Mouse (Mus musculus): ENCODE measurements around the gene Gabra4. TPM values are rescaled to one million over a fixed set of nuclear protein-coding genes. Genes with fewer than 3 reads are reported as not detected.
"Not testable (repeated sequence)": the region's sequence is repeated elsewhere in the genome, so short reads cannot be mapped to it uniquely, and the experiment has no call there.

Gene Gabra4
- polyA plus RNA-seq, 1 experiment from 2014 or later, result 7.6 TPM

GRCm38 (mm10) chr5:71616734-71617133 is 41.4 kb downstream of the Gabra4 start:
- H3K27me3 ChIP-seq (replicated peaks), result no peaks in the 10 kb centered on the region
- WGBS, result 46% methylated on average over 4 of the region's 4 CpGs
- H3K27ac ChIP-seq (replicated peaks), result no peak overlapping the region
- no peak overlapping the region for H3K4me3 ChIP-seq
- no peak for ATAC-seq (ENCODE audit: extremely low read depth, insufficient number of reproducible peaks, low FRiP score, low TSS enrichment)
- 0 out of 2 replicates have a peak, but pooled peaks cover 3% of the 10 kb centered on the region for H3K4me1 ChIP-seq
- H3K9ac ChIP-seq, result no peak overlapping the region
- H3K36me3 ChIP-seq, result no peaks in the 10 kb centered on the region
- H3K9me3 ChIP-seq, result no peaks in the 10 kb centered on the region
- H3K4me2 ChIP-seq, result no peak overlapping the region

GRCm38 (mm10) chr5:71614311-71614710 is 43.8 kb downstream of the Gabra4 start:
- Histone ChIP-seq H3K27me3 (replicated peaks) (no peaks in the 10 kb centered on the region), H3K36me3 (no peaks in the 10 kb centered on the region), H3K4me1 (0 out of 2 replicates have a peak, but pooled peaks cover 3% of the 10 kb centered on the region), H3K9me3 (no peaks in the 10 kb centered on the region), H3K4me3 (no peak overlapping the region), H3K27ac (replicated peaks) (no peak overlapping the region), H3K4me2 (no peak overlapping the region), H3K9ac (no peak overlapping the region)
- WGBS, result 92% methylated on average over 1 of the region's 1 CpGs
- ATAC-seq (ENCODE audit: extremely low read depth, insufficient number of reproducible peaks, low FRiP score, low TSS enrichment), result no peak

- Histone ChIP-seq H3K9me3 (no peaks in the 10 kb centered on the region), H3K27me3 (replicated peaks) (no peaks in the 10 kb centered on the region), H3K4me3 (no peak overlapping the region), H3K9ac (no peak overlapping the region), H3K36me3 (no peaks in the 10 kb centered on the region), H3K27ac (replicated peaks) (no peak overlapping the region), H3K4me1 (peaks cover 33% of the 10 kb centered on the region), H3K4me2 (no peak overlapping the region)
- no peak for ATAC-seq (ENCODE audit: extremely low read depth, insufficient number of reproducible peaks, low FRiP score, low TSS enrichment)
- 87% methylated on average over 1 of the region's 1 CpGs for WGBS
Measured at GRCm38 (mm10) chr5:71608735-71609134, 49.4 kb downstream of the Gabra4 start.

DNA sequence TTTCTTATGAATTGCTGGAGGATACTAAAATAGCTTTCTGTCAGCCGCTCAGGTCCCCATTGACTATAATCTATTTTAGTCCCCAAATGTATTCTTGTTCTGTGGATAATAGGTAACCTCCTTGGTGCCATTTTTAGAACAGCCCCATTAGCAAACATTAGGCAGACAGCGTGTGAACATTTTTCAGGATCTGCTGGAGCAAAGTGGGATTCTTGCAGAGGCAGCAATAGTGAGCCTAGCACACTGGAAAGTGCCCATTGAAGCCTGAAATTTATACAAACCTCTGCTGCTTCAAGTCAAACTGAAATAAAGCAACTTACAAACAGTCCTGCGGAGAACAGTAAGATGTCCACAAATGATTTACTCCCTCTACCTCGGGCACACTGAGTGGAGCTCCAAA is 51.2 kb downstream of the Gabra4 start:
- 54% methylated on average over 4 of the region's 4 CpGs for WGBS
- H3K9ac ChIP-seq, result no peak overlapping the region
- no peak for ATAC-seq (ENCODE audit: extremely low read depth, insufficient number of reproducible peaks, low FRiP score, low TSS enrichment)
- H3K27ac ChIP-seq (replicated peaks), result peak overlapping the region; percentile 61; the same call in 1 of the 2 replicates
- peaks cover 30% of the 10 kb centered on the region for H3K4me1 ChIP-seq
- no peak overlapping the region for H3K4me3 ChIP-seq
- no peaks in the 10 kb centered on the region for H3K27me3 ChIP-seq (replicated peaks)
- H3K36me3 ChIP-seq, result no peaks in the 10 kb centered on the region
- no peaks in the 10 kb centered on the region for H3K9me3 ChIP-seq
- peak overlapping the region; percentile 18 for H3K4me2 ChIP-seq

DNA sequence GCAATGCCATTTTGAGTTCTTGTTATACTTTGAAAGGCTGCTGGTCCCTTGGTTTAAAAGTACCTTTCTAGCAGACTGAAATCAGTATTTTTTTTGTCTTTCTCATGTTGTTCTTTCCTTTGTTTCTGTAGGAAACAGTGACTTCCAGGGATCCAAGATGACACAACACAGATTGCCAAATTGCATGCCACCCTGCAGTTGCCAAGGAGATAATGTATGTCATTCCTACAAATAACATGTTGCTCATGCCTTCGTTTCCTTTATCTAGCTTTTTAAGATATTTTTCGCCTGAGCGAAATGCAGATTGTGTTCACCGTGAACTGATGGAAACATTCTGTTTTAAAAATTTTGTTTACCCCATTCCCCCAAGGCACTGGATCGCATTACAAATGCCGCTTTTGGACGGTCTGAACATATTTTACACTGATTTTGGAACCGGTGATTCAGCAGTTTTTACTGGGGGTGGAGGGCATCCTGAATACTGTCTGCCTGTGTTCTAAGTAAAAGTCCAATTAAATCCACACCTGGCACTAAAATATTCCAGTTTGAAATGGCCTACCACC is 53.9 kb downstream of the Gabra4 start:
- H3K9ac ChIP-seq, result no peak overlapping the region
- 45% methylated on average over 8 of the region's 8 CpGs for WGBS
- no peak overlapping the region for H3K4me2 ChIP-seq
- H3K27ac ChIP-seq (replicated peaks), result no peak overlapping the region
- no peaks in the 10 kb centered on the region for H3K27me3 ChIP-seq (replicated peaks)
- H3K4me1 ChIP-seq, result peaks cover 30% of the 10 kb centered on the region
- ATAC-seq (ENCODE audit: extremely low read depth, insufficient number of reproducible peaks, low FRiP score, low TSS enrichment), result no peak
- no peaks in the 10 kb centered on the region for H3K36me3 ChIP-seq
- H3K4me3 ChIP-seq, result no peak overlapping the region
- H3K9me3 ChIP-seq, result no peaks in the 10 kb centered on the region

DNA sequence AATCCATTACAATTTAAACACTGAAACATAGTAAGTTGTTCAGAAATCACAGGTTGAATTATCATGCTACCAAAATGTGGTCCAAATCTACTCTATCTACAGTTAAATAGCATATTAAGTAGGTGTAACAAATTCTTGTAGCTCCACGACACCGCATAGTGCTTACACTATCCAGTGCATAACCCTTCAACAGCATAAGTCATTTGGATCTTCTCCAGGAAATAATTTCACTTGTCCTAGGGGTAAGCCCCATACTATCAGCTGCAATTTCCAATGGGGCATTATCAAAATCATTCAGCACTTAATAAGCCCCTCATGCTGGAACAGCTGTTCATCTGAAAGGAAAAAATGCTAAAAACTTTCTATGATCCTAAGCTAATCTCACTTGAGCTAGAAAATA is 62.8 kb downstream of the Gabra4 start:
- 55% methylated on average over 2 of the region's 2 CpGs for WGBS
- Histone ChIP-seq H3K9me3 (no peaks in the 10 kb centered on the region), H3K27me3 (replicated peaks) (no peaks in the 10 kb centered on the region)

DNA sequence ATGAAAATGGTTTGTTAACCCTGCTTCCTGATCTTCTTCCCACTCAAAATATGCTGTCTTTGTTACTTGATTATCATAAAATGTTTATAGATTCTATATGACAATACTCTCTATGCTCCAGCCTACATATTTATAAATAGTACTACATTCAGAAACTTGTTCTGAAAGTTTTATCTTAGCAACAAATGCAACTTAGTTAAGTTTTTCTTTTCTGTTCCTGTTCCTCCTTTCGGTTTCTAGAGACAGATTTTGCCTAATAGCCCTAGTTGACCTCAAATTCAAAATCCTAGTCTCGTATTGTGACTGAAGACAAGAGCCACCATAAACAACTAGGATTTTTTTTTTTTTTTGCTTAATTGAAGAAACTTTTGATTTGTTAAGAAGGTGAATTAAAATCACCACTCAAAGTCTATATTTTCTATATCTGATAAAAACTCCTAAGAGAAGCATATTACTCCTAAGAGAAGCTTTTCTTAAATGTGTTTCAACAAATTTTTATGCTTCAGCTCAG is 64.3 kb downstream of the Gabra4 start:
- H3K4me3 ChIP-seq, result no peak overlapping the region
- no peak for ATAC-seq (ENCODE audit: extremely low read depth, insufficient number of reproducible peaks, low FRiP score, low TSS enrichment)
- H3K9me3 ChIP-seq, result no peaks in the 10 kb centered on the region
- 80% methylated on average over 2 of the region's 2 CpGs for WGBS
- no peaks in the 10 kb centered on the region for H3K27me3 ChIP-seq (replicated peaks)
- peaks cover 14% of the 10 kb centered on the region for H3K4me1 ChIP-seq
- no peak overlapping the region for H3K9ac ChIP-seq
- H3K4me2 ChIP-seq, result no peak overlapping the region
- H3K36me3 ChIP-seq, result no peaks in the 10 kb centered on the region
- no peak overlapping the region for H3K27ac ChIP-seq (replicated peaks)

More for the DNA sequence above, 62.8 kb downstream of the Gabra4 start:
- H3K4me2 ChIP-seq, result no peak overlapping the region
- H3K9ac ChIP-seq, result no peak overlapping the region
- no peak overlapping the region for H3K4me3 ChIP-seq
- no peak for ATAC-seq (ENCODE audit: extremely low read depth, insufficient number of reproducible peaks, low FRiP score, low TSS enrichment)
- no peak overlapping the region for H3K27ac ChIP-seq (replicated peaks)
- H3K4me1 ChIP-seq, result peaks cover 14% of the 10 kb centered on the region
- H3K36me3 ChIP-seq, result no peaks in the 10 kb centered on the region

- no peaks in the 10 kb centered on the region for H3K4me1 ChIP-seq
- 76% methylated on average over 9 of the region's 9 CpGs for WGBS
- H3K9me3 ChIP-seq, result no peaks in the 10 kb centered on the region
- no peaks in the 10 kb centered on the region for H3K27me3 ChIP-seq (replicated peaks)
- no peak overlapping the region for H3K27ac ChIP-seq (replicated peaks)
- H3K4me3 ChIP-seq, result no peak overlapping the region
- no peak for ATAC-seq (ENCODE audit: extremely low read depth, insufficient number of reproducible peaks, low FRiP score, low TSS enrichment)
- H3K4me2 ChIP-seq, result no peak overlapping the region
- no peak overlapping the region for H3K9ac ChIP-seq
- H3K36me3 ChIP-seq, result no peaks in the 10 kb centered on the region
Measured at GRCm38 (mm10) chr5:71571646-71572237, 86.4 kb downstream of the Gabra4 start.

GRCm38 (mm10) chr5:71548079-71548478 is 110.0 kb downstream of the Gabra4 start, which contains the start of gene Cox7b2:
Gene Cox7b2, minus strand, starts transcription at chr5:71548205.
- WGBS, result 86% methylated on average over 10 of the region's 10 CpGs
- H3K4me1 ChIP-seq, result no peaks in the 10 kb centered on the region
- no peak for ATAC-seq (ENCODE audit: extremely low read depth, insufficient number of reproducible peaks, low FRiP score, low TSS enrichment)
- H3K9ac ChIP-seq, result no peak within 1 kb of the TSS
- no peaks in the 10 kb centered on the region for H3K9me3 ChIP-seq
- H3K36me3 ChIP-seq, result no peaks in the 10 kb centered on the region
- no peak within 1 kb of the TSS for H3K4me3 ChIP-seq
- H3K27ac ChIP-seq (replicated peaks), result no peak within 1 kb of the TSS
- H3K4me2 ChIP-seq, result no peak within 1 kb of the TSS
- no peaks in the 10 kb centered on the region for H3K27me3 ChIP-seq (replicated peaks)

- H3K9me3 ChIP-seq, result no peaks in the 10 kb centered on the region
- H3K36me3 ChIP-seq, result no peaks in the 10 kb centered on the region
- H3K27ac ChIP-seq (replicated peaks), result no peak overlapping the region
- no peaks in the 10 kb centered on the region for H3K27me3 ChIP-seq (replicated peaks)
- H3K4me1 ChIP-seq, result no peaks in the 10 kb centered on the region
- no peak overlapping the region for H3K9ac ChIP-seq
- no peak overlapping the region for H3K4me3 ChIP-seq
- no peak overlapping the region for H3K4me2 ChIP-seq
- no peak for ATAC-seq (ENCODE audit: extremely low read depth, insufficient number of reproducible peaks, low FRiP score, low TSS enrichment)
Measured at GRCm38 (mm10) chr5:71545554-71545953, 112.6 kb downstream of the Gabra4 start.

GRCm38 (mm10) chr5:71525486-71525885 is 132.6 kb downstream of the Gabra4 start:
- not testable (repeated sequence) for H3K9me3 ChIP-seq; ATAC-seq (ENCODE audit: extremely low read depth, insufficient number of reproducible peaks, low FRiP score, low TSS enrichment); H3K9ac ChIP-seq; H3K4me1 ChIP-seq; H3K36me3 ChIP-seq; H3K27ac ChIP-seq (replicated peaks); H3K27me3 ChIP-seq (replicated peaks)
- WGBS, result 56% methylated on average over 10 of the region's 15 CpGs
- Histone ChIP-seq H3K4me3 (peak overlapping the region; percentile 16; the same call in 1 of the 2 replicates), H3K4me2 (0 out of 2 replicates have a peak overlapping the region, but pooled peaks have one; percentile 35)
